Mouse (Mus musculus): ENCODE data around the gene Iqcj.

GRCm38 (mm10) chr3:67908586-67908985 is 16.6 kb downstream of the Iqcj start:
- no peak for TF ChIP-seq CTCF (IDR thresholded peaks at IDR 0.05; ENCODE audit: insufficient read depth, low read length)
- no peak for TF ChIP-seq POLR2A (IDR thresholded peaks at IDR 0.05; ENCODE audit: borderline replicate concordance, extremely low read depth, low read depth, low read length)

Data from lung, adult 2 months (tissue).